Mouse (Mus musculus) lung, postnatal 14 days (tissue): ENCODE measurements at regions not wholly inside any gene's neighbourhood (a gene's known extent, or its start where the extent isn't known, plus 50 kb on each side); places are given as distances from the start of the nearest gene placed in this dataset.
"Not testable (repeated sequence)": the region's sequence is repeated elsewhere in the genome, so short reads cannot be mapped to it uniquely, and the experiment has no call there.

Source experiments
- DNase-seq: peaks from one replicate; pipeline ENCODE4 v3.0.0; 2021

DNA sequence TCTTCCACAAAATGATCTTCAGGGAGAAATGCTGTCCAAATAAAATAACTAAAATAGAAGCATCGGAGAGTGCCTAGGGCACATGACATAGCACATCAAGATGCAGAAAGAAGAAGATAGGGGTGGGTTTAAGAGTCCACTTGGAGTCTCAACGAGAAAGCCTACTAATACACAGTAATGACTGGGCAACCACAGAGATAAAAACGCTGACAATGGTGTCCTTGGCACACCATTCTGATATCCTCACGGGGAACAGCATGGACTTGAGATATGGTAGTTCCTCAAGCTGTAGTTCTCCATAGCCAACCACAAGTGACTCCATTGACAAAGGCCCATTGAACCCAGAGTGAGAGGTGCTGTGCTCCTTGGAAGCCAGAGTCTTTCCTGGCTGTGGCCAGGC lies 105.8 kb downstream of the Dad1 start:
- no peak for DNase-seq

DNA sequence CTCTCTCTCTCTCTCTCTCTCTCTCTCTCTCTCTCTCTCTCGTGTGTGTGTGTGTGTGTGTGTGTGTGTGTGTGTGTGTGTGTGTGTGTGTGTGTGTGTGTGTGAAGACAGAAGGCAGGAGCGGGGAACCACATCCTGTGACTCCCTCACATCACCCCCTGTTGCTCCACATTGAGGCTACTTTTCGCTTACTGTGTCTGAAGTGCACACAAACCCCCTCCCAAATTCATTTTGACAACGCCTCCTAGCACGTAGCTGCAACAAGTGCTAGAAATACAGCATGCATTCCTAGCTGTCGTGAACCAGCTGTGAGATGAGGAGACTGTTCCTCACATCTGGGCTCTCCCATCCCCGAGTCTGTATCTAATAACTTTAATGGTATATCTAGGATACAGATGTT lies 106.4 kb downstream of the Dad1 start:
- DNase-seq: no peak

DNA sequence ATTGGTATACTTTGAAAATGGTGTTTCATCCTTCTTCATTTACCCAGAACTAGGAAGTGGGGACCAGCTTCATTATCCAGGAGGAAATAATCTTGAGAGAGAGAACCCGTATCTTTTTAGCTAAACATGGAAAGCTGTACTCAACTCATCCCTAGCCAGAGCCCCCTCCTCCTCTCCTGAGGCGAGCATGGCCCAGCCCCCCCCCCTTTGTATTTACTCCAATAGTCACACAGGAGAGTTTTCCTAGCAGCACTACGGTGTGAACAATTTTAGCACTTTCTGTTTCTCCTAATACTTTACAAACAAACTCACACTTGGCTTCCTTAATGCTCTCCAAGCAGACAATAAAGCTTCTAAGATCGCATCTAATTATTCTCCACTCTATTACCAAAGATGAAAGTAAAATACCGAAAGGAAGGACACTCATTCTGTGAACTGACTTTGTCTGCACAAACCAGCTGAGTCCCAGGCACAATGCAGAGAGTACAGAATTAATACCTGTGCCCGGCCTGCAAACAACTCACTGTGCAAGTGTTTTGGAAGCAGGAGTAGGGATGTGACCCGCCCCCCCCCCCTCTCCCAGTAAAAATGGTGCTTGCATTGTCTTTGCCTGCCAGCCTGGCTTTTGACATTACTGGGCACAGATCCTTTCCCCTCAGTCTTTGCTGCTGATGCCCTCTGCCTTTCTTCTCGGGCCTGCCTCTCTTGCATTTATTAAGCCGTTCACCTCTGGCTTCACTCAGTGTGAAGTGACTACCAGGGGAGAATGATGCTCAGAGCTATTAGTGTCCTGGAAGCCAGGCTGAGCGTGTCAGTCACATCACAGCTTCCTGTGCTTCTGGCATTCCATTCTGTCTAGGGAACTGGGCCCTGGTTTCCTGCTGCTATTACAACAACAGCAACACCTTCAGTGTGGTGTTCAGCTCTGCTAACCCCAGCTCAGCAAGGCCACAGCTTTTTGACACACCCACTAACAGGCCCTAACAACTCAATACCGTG lies 107.9 kb downstream of the Dad1 start:
- no peak for DNase-seq

DNA sequence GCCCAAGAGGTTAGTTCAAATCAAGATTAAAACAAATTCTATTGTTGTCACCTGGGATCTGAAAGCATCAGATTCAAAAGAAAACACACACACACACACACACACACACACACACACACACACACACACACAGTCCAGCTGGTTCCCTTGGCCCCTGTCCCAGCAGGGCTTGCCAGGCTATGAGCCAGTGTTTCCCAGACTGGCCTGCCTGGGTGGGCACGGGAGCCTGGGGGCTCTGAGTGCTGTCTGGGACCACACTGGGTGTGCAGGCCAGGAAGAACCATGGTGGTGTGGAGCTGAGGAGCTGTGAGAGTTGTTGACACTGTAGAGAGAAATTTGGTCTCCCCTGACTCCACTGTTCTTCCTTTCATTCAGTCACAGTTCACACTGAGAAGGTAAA lies 110.1 kb downstream of the Dad1 start:
- DNase-seq: no peak

DNA sequence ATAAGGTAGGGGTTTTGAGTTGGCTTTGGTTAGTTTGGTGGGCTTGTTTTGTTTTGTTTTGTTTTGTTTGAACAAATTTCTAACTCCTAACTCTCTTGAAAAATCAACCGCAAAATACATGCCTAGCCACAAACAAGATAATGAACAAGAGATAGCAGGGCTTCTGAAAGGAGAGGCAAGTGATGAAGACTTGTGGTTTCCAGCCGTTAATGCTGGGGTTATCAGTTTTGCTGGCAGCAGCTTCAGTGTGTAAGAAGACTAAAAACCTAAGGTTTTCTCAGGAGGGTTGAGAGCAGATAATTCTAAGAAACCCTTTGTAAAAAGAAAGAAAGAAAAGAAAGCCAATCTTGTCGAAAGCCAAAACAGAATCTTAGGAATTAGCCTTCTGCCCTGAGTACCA lies 115.6 kb downstream of the Dad1 start:
- no peak for DNase-seq

DNA sequence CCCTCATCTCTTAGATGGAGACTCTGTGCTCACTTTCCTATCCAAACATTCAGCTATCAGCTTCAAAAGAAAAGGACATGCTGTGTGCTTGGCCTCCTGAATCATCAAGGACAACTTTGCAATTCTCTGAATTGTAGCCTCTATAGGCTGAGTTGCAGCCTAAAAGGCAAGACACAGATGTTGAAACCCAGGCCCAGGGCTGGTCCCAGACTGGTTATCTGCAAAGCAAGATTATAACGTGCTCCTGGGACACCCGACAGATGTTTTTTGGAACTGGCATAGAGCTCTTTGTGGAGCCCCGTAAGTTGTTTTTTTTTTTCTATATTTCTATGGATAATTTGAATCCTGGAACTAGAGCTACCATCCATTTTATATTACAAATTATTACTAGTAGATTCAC lies 117.4 kb downstream of the Dad1 start:
- DNase-seq: no peak

DNA sequence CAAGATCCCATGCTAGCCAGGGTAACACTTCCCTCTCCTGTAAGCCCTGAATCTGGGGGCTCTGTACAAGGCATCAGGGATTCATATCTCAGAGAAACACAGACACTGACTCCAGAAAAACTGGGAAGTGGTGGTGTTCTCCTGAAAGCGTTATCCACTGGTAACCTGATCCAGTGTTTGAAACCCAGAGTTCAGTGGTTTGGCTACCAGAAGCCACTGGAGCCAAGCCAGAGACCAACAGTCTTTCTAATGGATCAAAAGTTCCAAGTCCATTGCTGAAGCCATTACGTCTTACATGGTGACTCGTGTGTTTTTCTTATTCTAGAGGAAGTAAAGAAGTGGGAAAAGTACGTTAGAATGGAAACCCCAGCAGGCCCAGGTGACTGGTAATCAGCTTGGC lies 125.6 kb downstream of the Dad1 start:
- DNase-seq: no peak

DNA sequence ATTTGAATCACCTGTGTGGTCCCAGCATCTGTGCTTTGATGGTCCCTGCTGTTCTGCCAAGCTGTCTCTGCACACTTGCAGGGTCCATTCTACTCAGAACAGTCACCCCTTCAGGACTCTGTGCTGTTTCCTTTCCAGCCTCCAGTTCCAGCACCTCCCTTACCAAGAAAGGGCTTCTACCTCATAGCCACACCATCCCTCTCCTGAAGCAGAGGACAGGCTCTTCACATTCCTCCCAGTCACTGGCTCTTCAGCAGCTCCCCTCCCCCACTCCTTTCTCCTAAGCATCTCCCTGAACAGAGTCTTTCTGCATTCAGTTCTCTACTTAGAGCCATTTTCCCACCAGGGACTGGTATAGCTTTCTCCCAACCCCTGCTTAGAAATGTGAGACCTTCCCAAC lies 128.4 kb downstream of the Dad1 start:
- DNase-seq: no peak

DNA sequence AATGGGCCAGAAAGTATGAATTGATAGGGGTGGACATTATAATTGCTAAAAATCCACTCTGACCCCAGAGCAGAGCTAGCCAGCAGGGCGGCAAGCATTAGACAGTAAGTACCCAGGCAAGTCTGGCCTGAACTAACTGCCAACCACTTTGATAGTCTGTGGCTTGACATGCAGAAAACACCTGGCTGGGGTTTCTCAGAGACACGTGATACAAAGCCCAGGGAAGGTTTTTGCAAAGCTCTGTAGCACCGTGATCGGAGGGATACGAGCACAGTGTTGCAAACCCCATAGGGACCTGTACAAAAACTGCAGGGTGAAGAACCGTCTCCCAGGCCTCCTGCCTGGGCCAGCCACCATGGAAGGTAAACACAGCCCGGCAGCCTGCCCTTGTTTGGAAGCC lies 131.9 kb downstream of the Dad1 start:
- DNase-seq: no peak

DNA sequence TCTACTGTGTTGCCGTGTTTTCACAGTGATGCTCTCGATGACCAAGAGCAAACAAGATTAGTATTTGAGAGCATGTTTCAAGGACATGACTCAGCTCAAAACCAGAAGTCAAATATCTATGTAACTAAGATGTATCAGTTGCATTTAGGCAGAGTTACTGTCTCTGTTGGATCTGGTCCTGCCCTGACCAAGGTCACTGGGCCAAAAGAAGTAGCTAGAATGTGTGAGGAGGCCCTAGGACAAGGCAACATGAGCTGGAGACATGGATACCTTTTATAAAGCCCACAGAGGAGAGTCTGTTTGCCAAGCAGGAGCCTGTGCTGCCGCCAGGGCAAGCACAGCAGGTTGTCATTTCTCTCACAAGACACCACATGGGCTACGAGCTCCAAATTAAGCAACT lies 132.6 kb downstream of the Dad1 start:
- no peak for DNase-seq

DNA sequence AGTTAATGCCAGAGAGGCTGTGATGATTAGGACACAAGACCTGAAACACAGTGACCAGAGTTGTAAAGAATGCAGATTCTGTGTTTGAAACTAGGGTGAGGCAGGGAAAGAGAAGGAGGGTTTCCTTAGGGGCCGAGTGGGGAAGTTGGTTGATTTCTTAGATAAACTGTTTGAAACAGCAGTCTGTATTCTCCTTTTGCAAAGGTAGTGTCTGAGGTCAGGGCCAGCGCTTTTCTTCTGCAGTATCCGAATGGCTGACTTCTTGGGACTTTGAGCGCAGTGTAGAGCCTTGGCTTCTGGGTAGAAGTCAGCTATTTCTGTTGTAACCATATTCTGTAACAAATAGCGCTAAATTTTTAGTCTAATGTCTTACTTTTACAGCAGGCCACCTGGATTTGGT lies 133.7 kb downstream of the Dad1 start:
- DNase-seq: no peak

DNA sequence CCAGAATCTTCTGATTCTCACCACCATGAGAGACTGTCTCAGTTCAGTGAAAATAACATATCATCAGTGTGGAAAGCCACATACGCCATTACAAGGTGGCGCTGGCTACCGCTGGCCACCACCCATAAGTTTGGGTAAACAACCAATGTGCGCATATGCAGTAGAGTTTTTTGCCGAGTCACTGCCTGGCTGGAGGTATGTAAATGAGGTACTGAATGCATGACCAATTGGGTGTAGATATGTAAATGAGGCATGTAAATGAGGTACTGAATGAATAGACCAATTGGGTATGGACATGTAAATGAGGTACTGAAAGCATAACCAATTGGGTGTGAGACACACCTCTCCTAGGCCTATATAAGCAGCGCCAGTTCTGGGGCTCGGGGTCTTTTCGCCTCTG lies 136.3 kb downstream of the Dad1 start:
- DNase-seq: not testable (repeated sequence)

DNA sequence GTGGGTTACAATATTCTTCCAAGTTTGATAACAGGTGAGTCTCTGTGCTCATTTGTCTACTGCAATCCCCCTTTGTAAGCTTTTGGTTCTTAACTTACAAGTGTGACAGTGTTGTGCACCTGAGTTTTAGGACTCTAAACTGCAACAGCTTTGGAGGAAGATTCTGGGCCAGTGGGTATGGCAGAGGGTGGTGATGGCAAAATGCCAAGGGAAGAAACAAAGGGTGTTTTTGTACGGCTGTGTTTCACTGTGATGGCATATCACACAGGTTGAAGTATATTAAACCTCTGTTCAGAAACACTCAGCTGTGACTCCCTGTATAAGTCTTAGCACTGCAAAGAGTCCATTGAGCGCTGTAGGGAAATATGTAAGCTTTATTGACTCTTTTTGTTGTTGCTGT lies 140.7 kb downstream of the Dad1 start:
- no peak for DNase-seq

DNA sequence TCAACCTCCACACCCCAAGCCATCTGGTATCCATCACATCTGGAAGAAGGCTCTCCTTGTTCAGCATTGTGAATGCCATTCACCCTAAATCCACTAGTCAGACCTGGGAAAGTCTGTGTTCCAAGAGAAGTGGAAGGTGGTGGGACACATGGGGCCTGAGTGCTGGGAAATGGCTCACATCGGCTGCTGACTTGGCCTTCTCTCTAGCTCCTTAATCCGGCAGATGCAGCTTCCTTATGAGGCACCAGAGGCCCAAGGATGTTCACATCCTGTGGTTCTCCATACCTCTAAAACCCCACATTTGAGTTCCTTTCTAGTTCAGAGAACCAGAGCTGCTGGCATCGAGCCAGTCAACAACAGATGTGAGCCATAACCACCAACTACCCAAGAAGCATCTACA lies 142.9 kb downstream of the Dad1 start:
- peak; percentile 30 for DNase-seq

DNA sequence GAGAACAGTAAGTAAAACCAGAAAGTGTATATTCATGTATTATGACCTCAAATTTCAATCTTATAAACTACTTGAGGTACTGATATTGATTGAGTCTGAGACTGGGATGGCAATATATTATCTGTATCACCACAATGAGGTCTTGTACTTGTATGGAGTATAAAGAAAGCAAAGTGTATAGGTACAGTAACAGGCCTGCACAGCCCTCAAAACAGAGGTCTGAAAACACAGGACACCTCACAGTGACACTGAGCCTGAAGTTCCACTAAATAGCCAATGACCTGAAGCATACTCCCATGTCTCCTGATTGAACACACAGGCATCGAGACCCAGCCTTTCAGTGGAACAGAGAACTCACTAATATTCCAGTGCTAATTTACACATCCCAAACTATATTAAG lies 144.8 kb downstream of the Dad1 start:
- no peak for DNase-seq

DNA sequence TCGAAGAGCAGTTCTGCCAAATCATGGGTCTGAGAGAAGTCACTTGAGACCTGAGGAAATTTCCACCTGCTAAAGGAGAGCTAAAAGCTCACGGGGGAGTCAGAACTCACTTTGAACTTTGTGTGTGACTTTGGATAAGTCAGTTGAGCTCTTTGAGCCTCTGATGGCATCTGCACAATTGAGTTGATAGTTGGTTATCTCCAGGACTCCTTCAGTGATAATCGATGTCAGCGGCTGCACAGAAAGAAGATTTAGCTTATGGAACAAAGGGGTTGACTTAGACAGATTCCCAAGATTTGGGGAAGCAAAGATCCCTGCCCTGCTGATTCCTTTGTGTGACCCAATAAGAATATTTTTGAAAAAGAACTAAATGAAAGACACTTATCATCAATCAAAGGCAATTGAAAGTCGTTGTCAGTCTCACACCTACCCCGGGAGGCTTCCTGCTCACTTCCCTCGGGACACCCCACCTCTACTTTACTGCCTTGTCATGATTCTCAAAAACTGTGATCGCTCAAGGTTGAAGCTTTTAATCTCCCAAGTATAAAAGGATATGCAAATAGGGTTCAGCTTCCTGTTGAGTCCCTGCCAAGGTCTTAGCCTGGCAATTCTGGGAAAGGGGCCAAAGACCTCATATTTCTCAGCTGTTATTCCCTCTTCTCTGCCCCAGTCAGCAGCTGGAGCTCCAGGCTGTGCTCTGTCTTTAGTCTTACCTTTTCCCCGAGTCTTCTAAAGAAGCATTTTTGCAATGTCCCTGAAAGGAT lies 145.4 kb downstream of the Dad1 start:
- DNase-seq: peak; percentile 80

DNA sequence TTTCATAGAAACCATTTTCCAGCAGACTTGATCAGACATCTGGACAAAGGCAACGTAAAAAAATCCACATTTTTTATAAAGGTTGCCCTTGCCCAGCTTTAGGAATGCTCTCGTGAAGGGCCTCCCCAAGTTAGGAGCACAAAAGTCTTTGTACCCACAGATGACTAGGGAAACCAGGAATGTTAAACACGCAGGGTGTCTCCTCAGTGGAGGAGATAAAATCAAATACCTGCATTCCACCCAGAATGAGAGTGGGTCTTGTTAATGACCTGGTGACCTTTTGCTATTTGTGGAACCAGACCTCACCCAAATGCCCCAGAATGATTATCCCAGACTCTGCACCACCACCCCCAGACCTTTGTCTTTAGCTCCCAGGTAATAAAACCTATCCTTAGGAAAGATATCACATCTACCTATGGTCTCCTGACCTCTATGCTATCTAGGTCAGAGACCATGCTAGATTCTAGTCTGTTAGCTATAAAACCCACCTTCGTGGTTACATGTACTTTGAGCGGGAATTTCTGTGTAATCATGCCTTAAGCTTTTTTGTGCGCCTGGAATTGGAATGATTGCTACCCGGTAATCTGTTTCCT lies 146.6 kb downstream of the Dad1 start:
- DNase-seq: no peak

DNA sequence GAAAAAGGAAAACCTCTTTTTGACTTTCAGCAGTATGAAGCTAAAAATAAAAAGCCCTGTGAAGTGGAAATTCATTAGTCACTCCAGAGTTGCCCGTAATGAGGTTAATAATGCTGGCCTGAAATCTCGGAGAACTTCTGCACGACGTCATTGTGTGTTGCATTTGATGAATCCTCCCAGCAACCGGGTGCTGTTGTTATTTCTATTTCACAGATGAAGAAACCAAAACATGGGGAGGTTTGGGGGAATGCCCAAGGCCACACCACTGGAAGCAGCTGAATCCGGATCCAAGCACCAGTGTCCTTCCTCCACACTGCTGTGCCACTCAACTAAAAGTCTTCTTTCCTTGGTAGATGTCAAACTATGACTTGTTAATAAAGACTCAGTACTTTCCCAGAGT lies 149.7 kb downstream of the Dad1 start:
- DNase-seq: no peak

DNA sequence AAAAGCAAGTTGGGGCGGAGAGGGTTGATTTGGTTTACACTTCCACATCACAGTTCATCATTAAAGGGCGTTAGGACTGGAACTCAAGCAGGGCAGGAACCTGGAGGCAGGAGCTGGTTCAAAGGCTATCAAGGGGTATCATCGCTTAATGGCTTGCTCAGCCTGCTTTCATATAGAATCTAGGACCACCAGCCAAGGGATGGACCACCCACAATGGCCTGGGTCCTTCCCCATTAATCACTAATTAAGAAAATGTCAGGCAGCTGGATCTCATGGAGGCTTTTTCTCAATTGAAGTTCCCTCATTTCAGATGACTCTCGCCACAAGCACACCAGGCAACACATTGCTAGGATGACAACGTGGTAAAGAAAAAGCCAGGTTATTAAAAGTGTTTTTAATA lies 150.4 kb downstream of the Dad1 start:
- DNase-seq: no peak

DNA sequence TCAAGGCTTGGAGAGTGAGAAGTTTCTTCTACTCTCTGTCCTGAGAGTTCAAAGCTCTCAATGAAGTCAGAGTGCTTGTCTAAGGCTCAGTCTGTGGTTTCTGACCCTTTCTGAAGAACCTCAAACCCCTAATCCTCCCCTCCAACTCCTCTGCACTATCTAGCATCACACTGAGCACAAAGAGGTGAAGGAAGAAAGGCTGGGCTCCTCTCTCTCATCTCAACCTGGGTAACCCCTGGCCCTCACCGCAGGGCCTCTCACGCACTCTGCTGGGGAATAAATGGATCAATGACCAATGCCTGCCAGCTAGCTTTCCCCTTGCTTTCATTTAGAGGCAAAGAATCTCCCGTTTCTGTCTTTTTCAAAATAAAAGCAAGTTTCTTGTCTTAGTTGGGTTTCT lies 150.8 kb downstream of the Dad1 start:
- DNase-seq: no peak

DNA sequence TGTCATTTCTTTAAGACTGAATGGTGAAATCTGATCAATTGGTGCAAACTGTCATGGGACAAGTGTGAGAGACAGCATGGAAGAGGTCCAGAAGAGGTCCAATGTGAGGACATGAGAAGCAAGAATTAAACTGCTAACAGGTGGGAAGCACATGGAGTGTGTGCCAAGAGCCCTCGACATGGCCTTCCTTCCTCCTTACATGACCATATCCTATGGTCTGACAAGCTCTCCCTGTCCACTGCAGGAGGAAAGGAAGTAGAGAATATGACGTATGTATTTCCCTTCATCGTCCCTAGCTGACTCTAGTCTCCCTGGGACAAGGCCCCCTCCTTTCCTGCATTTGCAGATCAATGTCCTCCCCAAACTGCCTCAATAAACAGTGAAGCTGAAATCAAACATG lies 152.1 kb downstream of the Dad1 start:
- no peak for DNase-seq

DNA sequence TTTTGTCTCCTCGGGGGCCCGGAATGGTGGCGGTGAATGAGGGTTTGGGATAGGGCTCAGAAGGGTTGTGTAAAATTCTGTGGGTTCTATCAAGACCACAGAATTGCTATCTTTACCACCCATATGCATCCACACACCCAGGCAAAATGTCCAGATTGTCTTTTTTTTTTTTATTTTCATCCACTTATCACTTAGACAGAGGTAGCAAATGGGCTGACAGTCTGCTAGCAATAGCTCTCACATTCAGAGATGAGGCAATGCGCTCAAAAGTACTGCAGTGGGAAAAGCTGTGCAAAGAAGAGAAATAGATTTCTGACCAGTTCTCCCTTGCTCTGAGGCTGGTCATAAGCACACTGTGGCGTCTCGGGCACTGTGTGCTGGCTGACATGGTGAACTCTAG lies 154.5 kb downstream of the Dad1 start:
- no peak for DNase-seq

DNA sequence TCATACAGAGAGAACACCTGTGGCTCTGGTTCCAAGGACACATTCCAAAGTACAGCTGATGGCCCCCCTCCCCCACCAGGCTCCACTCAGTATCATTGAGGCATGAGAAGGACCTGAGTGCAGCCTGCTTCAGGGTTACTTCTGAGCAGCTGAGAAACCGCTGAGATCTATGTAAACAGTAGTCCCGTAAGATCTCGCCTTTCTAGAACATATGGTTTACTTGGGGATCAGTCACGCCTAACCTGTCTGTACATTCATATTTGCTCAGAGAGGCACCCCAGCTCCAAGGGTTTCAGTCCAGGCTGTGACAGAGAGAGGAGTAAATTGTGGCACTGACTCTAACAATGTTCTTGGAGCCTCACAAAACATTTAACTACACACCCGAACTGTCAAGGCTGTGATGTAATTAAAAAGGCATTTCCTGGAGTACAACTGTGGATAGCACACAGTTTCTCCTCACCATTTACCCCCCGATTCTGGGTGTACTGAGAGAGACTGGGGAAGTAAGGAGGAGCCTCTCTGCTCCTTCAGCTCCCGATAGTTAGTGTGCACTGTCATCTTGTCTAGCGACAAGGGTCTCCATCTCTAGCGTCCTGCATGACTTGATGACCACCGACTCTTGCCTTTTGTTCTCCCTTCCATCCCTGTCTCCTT lies 155.7 kb downstream of the Dad1 start:
- DNase-seq: no peak
